Mouse (Mus musculus): ENCODE data around the gene Ptgds.

- no peak for TF ChIP-seq EP300 (IDR thresholded peaks at IDR 0.05)
- TF ChIP-seq CTCF (IDR thresholded peaks at IDR 0.05): no peak
These were observed 23.1 kb upstream of the Ptgds start for GRCm38 (mm10) chr2:25492988-25493387.

Measured in lung, postnatal 0 days (tissue).